Mouse (Mus musculus): ENCODE measurements at regions not wholly inside any gene's neighbourhood (a gene's known extent, or its start where the extent isn't known, plus 50 kb on each side); places are given as distances from the start of the nearest gene placed in this dataset.
"Not testable (repeated sequence)": the region's sequence is repeated elsewhere in the genome, so short reads cannot be mapped to it uniquely, and the experiment has no call there.

DNA sequence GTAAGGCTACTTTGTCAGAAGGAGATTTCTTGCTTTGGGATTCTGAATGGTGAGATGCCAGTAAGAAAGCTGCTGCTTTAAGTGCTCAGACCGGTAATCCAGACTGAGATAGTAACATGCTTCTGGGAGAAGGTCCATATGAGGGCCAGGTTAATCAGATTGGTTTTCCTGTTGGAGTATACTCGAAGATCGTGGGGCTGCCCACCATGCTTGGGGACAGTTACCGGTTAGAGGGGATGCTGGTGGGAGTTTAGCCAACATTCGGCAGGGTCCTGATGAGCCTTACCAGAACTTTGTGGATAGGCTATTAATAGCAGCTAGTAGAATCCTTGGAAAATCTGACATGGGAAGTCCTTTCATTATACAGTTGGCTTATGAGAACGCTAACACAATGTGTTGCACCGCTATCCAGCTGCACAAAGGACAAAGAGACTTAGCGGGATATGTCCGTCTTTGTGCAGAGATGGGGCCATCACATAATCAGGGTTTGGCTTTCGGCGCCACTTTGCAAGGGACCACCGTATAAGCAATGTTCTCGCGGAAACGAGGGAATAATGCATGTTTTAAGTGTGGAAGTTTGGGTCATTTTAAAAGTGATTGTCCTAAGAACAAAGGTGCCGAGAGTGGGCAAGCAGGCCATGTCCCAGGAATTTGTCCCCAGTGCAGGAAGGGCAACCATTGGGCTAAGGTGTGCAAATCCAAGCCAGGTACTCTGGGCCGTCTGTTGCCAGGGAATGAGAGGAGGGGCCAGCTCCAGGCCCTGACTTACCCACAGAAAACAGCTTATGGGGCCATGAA, 75.4 kb upstream of the Lemd2 start:
- not testable (repeated sequence) for H3K9ac ChIP-seq; ATAC-seq (ENCODE audit: extremely low read depth, insufficient number of reproducible peaks, low FRiP score, low TSS enrichment); H3K4me3 ChIP-seq; H3K4me1 ChIP-seq; H3K36me3 ChIP-seq; H3K4me2 ChIP-seq; H3K27me3 ChIP-seq (replicated peaks); H3K27ac ChIP-seq (replicated peaks)
- peaks cover 20% of the 10 kb centered on the region for H3K9me3 ChIP-seq
- WGBS = 85% methylated on average over 17 of the region's 17 CpGs

DNA sequence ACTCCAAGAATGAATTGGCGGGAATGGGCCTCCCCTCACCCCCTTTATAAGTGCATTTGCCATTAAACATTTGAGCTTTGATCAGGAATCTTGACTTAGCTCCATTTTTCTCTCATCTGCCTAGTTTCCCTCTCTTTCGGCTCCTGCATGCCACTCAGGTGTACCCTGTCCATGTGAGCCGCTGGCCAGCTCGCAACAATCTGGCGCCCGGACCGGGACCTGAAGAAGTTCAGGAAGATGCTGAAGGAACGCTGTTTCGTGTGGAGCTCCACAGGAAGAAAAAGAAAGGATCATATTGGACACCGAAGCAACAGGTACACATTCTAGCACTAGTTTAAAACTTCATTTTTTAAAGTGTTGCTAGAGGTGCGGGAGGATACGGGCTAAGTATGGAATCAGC, 73.5 kb upstream of the Lemd2 start:
- H3K9me3 ChIP-seq = peaks cover 20% of the 10 kb centered on the region
- H3K27ac ChIP-seq (replicated peaks); H3K4me2 ChIP-seq; H3K36me3 ChIP-seq; ATAC-seq (ENCODE audit: extremely low read depth, insufficient number of reproducible peaks, low FRiP score, low TSS enrichment); H3K27me3 ChIP-seq (replicated peaks); H3K9ac ChIP-seq; H3K4me3 ChIP-seq; H3K4me1 ChIP-seq: not testable (repeated sequence)
- 85% methylated on average over 12 of the region's 12 CpGs for WGBS

DNA sequence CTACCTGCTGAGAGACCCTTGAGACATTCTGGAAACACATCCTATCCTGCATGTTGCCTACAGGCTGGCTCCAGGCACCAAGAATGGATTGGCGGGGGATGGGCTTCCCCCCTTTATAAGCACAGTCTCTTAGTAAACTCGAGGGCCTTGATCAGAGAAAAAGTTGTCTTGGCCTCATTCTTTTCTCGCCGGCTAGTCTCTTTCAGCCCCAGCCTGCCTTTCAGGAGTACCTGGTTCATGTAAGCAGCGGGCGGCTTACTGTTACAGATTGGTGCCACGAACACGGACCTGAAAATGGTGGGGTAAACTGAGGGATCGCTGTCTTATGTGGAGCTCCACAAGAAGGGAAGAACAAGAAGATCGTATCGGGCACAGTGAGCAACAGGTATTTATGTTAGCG, 67.5 kb upstream of the Lemd2 start:
- not testable (repeated sequence) for ATAC-seq (ENCODE audit: extremely low read depth, insufficient number of reproducible peaks, low FRiP score, low TSS enrichment); H3K9ac ChIP-seq; H3K27ac ChIP-seq (replicated peaks); H3K9me3 ChIP-seq; H3K4me1 ChIP-seq; H3K4me2 ChIP-seq; H3K27me3 ChIP-seq (replicated peaks); H3K4me3 ChIP-seq; H3K36me3 ChIP-seq
- WGBS = 80% methylated on average over 12 of the region's 12 CpGs

GRCm38 (mm10) chr17:27270776-27271175, 66.5 kb upstream of the Lemd2 start:
- not testable (repeated sequence) for H3K36me3 ChIP-seq; H3K9me3 ChIP-seq; H3K27me3 ChIP-seq (replicated peaks); H3K9ac ChIP-seq; H3K4me3 ChIP-seq; H3K4me2 ChIP-seq; ATAC-seq (ENCODE audit: extremely low read depth, insufficient number of reproducible peaks, low FRiP score, low TSS enrichment); H3K4me1 ChIP-seq; H3K27ac ChIP-seq (replicated peaks)
- WGBS = 93% methylated on average over 8 of the region's 8 CpGs

DNA sequence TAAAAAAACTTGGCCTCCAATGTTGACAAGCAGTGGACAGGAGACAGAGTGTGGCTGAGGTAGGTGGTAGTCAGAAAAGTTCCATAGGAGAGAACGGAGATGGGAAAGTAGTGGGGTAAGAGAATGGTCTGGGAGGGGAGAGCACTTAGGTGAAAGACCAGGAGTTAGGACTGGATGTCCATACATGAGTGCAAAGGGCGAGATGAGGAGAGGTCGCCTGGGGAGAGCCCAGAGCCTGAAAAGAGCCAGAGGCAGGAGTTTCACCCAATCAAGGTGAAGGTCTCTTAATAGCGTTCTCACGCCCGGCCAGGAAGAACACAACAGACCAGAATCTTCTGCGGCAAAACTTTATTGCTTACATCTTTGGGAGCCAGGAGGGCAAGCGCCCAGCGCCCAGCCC, 60.3 kb upstream of the Lemd2 start:
- not testable (repeated sequence) for H3K4me3 ChIP-seq; H3K9me3 ChIP-seq; H3K27me3 ChIP-seq (replicated peaks); H3K4me1 ChIP-seq; H3K27ac ChIP-seq (replicated peaks); H3K36me3 ChIP-seq; ATAC-seq (ENCODE audit: extremely low read depth, insufficient number of reproducible peaks, low FRiP score, low TSS enrichment); H3K9ac ChIP-seq; H3K4me2 ChIP-seq
- WGBS = 91% methylated on average over 6 of the region's 9 CpGs

- no peaks in the 10 kb centered on the region for H3K4me1 ChIP-seq
- no peak overlapping the region for H3K4me3 ChIP-seq
- no peak overlapping the region for H3K4me2 ChIP-seq
- WGBS = 56% methylated on average over 4 of the region's 4 CpGs
- H3K27ac ChIP-seq (replicated peaks) = no peak overlapping the region
- ATAC-seq (ENCODE audit: extremely low read depth, insufficient number of reproducible peaks, low FRiP score, low TSS enrichment) = no peak
- H3K27me3 ChIP-seq (replicated peaks) = peaks cover 10% of the 10 kb centered on the region
- H3K36me3 ChIP-seq = no peaks in the 10 kb centered on the region
- H3K9me3 ChIP-seq = peaks cover 5% of the 10 kb centered on the region; the same call in 1 of the 2 replicates
- no peak overlapping the region for H3K9ac ChIP-seq
Observed at GRCm38 (mm10) chr17:27262607-27263006, 58.3 kb upstream of the Lemd2 start.

GRCm38 (mm10) chr17:27261981-27262380, 57.7 kb upstream of the Lemd2 start:
- no peak overlapping the region for H3K4me3 ChIP-seq
- H3K4me2 ChIP-seq = no peak overlapping the region
- ATAC-seq (ENCODE audit: extremely low read depth, insufficient number of reproducible peaks, low FRiP score, low TSS enrichment) = no peak
- H3K9ac ChIP-seq = no peak overlapping the region
- peaks cover 5% of the 10 kb centered on the region; the same call in 1 of the 2 replicates for H3K9me3 ChIP-seq
- H3K36me3 ChIP-seq = no peaks in the 10 kb centered on the region
- WGBS = 79% methylated on average over 9 of the region's 9 CpGs
- H3K27ac ChIP-seq (replicated peaks) = no peak overlapping the region
- H3K27me3 ChIP-seq (replicated peaks) = peaks cover 12% of the 10 kb centered on the region
- no peaks in the 10 kb centered on the region for H3K4me1 ChIP-seq

- Histone ChIP-seq H3K27ac (replicated peaks) (no peak overlapping the region), H3K4me3 (no peak overlapping the region), H3K4me1 (no peaks in the 10 kb centered on the region), H3K9ac (no peak overlapping the region), H3K27me3 (replicated peaks) (peaks cover 19% of the 10 kb centered on the region), H3K9me3 (peaks cover 5% of the 10 kb centered on the region; the same call in 1 of the 2 replicates), H3K4me2 (no peak overlapping the region), H3K36me3 (no peaks in the 10 kb centered on the region)
- no peak for ATAC-seq (ENCODE audit: extremely low read depth, insufficient number of reproducible peaks, low FRiP score, low TSS enrichment)
- 71% methylated on average over 2 of the region's 2 CpGs for WGBS
Observed at GRCm38 (mm10) chr17:27261251-27261650, 57.0 kb upstream of the Lemd2 start.

DNA sequence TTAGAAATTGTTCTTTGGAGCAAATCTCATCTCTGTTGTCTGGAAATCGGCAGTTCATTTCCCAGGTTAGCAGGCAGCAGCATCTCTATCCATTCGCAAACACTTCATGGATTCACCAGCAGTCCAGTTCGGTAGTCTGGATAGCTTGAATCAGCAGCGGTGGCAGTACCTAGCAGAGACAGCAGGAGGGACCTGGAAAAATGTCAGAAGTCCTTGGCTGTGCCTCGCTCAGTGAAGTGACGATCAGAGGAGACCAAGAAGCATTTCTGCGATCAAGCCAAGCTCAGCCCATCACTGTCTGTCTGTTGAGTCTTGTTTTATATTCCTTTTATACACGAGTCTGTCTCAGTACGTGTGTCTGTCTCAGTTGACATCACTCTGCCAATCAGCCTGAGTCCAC, 55.8 kb upstream of the Lemd2 start:
- Histone ChIP-seq H3K4me1 (no peaks in the 10 kb centered on the region), H3K4me2 (no peak overlapping the region), H3K4me3 (no peak overlapping the region), H3K27me3 (replicated peaks) (peaks cover 27% of the 10 kb centered on the region), H3K27ac (replicated peaks) (no peak overlapping the region), H3K36me3 (no peaks in the 10 kb centered on the region), H3K9me3 (peaks cover 5% of the 10 kb centered on the region; the same call in 1 of the 2 replicates), H3K9ac (no peak overlapping the region)
- ATAC-seq (ENCODE audit: extremely low read depth, insufficient number of reproducible peaks, low FRiP score, low TSS enrichment) = no peak
- WGBS = 83% methylated on average over 9 of the region's 9 CpGs

DNA sequence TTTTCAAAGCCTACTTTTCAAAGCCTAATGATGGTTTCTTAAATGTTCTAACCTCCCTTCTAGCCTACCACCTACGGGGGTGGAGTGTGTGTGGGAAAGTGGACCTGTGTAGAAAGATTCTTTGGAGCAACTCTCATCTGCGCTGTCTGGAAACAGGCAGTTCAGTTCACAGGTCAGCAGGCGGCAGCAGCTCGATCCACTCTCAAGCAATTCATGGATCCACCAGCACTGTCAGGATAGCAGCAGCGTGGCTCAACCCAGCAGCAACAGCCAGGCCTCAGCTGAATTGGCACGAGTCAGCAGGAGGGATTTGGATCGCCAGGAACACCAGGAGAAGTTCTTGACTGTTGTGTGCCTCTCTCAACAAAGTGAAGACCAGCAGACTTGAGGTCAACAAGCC, 53.1 kb upstream of the Lemd2 start:
- no peak overlapping the region for H3K4me3 ChIP-seq
- no peak overlapping the region for H3K9ac ChIP-seq
- H3K27me3 ChIP-seq (replicated peaks) = peaks cover 27% of the 10 kb centered on the region
- no peak overlapping the region for H3K27ac ChIP-seq (replicated peaks)
- 34% methylated on average over 7 of the region's 7 CpGs for WGBS
- ATAC-seq (ENCODE audit: extremely low read depth, insufficient number of reproducible peaks, low FRiP score, low TSS enrichment) = no peak
- H3K4me1 ChIP-seq = no peaks in the 10 kb centered on the region
- no peaks in the 10 kb centered on the region for H3K36me3 ChIP-seq
- H3K4me2 ChIP-seq = no peak overlapping the region
- H3K9me3 ChIP-seq = peaks cover 5% of the 10 kb centered on the region; the same call in 1 of the 2 replicates

GRCm38 (mm10) chr17:27255804-27256203, 51.5 kb upstream of the Lemd2 start:
- Histone ChIP-seq H3K27me3 (replicated peaks) (peaks cover 29% of the 10 kb centered on the region), H3K9ac (no peak overlapping the region), H3K4me1 (no peaks in the 10 kb centered on the region), H3K4me2 (no peak overlapping the region), H3K9me3 (peaks cover 3% of the 10 kb centered on the region; the same call in 1 of the 2 replicates), H3K4me3 (no peak overlapping the region), H3K27ac (replicated peaks) (no peak overlapping the region), H3K36me3 (no peaks in the 10 kb centered on the region)
- WGBS = 67% methylated on average over 7 of the region's 7 CpGs
- no peak for ATAC-seq (ENCODE audit: extremely low read depth, insufficient number of reproducible peaks, low FRiP score, low TSS enrichment)
